Mouse (Mus musculus) liver, embryonic 12.5 days (tissue): Measurements from ENCODE around the gene Pdss2. TPM values are rescaled to one million over a fixed set of nuclear protein-coding genes. Genes with fewer than 3 reads are reported as not detected.

Source experiments
- ATAC-seq: fragments of 200-750 bp; cut with Nextera tagmentation; 2 replicates; pipeline ENCODE4 v1.8.0; 2017; ENCODE audit warnings: moderate number of reproducible peaks, mild to moderate bottlenecking, moderate library complexity
- H3K27ac ChIP-seq: fragments of 300-500 bp; sonication (generic); 2 replicates; pipeline ENCODE4 v1.5.1; 2016; ENCODE audit warnings: mild to moderate bottlenecking
- H3K27me3 ChIP-seq: fragments of 300-500 bp; sonication (generic); replicated peaks from 2 replicates; pipeline ENCODE4 v1.6.1; 2016; ENCODE audit warnings: mild to moderate bottlenecking, moderate library complexity
- H3K36me3 ChIP-seq: fragments of 300-500 bp; sonication (generic); 2 replicates; pipeline ENCODE4 v1.6.1; 2016; ENCODE audit warnings: mild to moderate bottlenecking, moderate library complexity
- H3K4me1 ChIP-seq: fragments of 300-500 bp; sonication (generic); 2 replicates; pipeline ENCODE4 v1.6.1; 2016
- H3K4me2 ChIP-seq: fragments of 300-500 bp; sonication (generic); 2 replicates; pipeline ENCODE4 v1.6.1; 2016; ENCODE audit warnings: mild to moderate bottlenecking, moderate library complexity
- H3K4me3 ChIP-seq: fragments of 300-500 bp; sonication (generic); 2 replicates; pipeline ENCODE4 v1.5.1; 2016; ENCODE audit warnings: mild to moderate bottlenecking, moderate library complexity
- H3K9ac ChIP-seq: fragments of 300-500 bp; sonication (generic); 2 replicates; pipeline ENCODE4 v1.6.1; 2016; ENCODE audit warnings: mild to moderate bottlenecking, moderate library complexity
- H3K9me3 ChIP-seq: fragments of 300-500 bp; sonication (generic); replicated peaks from 2 replicates; pipeline ENCODE4 v1.6.1; 2016; ENCODE audit warnings: mild to moderate bottlenecking, moderate library complexity
- WGBS: fragments of 180-500 bp; shearing (Covaris S2); methylation state at CpG from one replicate; pipeline ENCODE4 v1.1.7; 2016; ENCODE audit not compliant: insufficient replicate concordance; 5-methylcytosine and 5-hydroxymethylcytosine counted together
- polyA plus RNA-seq: library from polyadenylated mRNA; unstranded; fragments of >200 nt; fragmentation: Nextera tagmentation; extraction: Ambion mirVana; gene quantifications from 2 replicates; pipeline ENCODE4 v1.2.1, GENCODE M21; 2016

Gene Pdss2
- polyA plus RNA-seq = 10.1 and 10.2 TPM in 2 replicates

GRCm38 (mm10) chr10:43220910-43221625, at the start of gene Pdss2:
TSS of gene Pdss2 (plus strand) at chr10:43221486.
- H3K4me3 ChIP-seq = peak within 1 kb of the TSS; percentile 92
- no peaks in the 10 kb centered on the region for H3K9me3 ChIP-seq
- peaks cover 28% of the 10 kb centered on the region for H3K4me1 ChIP-seq
- no peaks in the 10 kb centered on the region for H3K27me3 ChIP-seq
- WGBS = under 1% methylated on average over 50 of the region's 50 CpGs
- H3K36me3 ChIP-seq = peaks cover 5% of the 10 kb centered on the region; the same call in 1 of the 2 replicates
- peak within 1 kb of the TSS; percentile 88 for H3K27ac ChIP-seq
- H3K4me2 ChIP-seq = peak within 1 kb of the TSS; percentile 91
- H3K9ac ChIP-seq = peak within 1 kb of the TSS; percentile 95
- ATAC-seq = peak; percentile 95

DNA sequence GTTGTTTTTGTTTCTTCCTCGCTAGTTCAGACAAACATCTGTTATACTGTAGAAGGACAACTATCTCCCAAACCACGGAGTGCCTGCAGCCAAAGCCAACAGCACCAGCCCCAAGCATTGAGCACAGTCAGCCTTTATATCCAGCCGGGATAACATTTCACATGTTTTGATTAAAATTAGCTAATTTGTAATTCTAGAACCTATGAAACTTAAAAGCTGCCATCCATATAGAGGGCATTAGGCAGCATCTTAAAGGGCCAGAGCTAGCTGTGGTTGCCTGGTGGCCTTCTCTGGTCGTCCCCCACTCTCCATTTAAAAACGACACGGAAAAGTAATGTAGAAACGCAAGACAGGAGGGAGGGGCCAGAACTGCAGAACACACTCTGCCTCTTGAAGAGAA, 49.2 kb upstream of the Pdss2 start:
- H3K27ac ChIP-seq = no peak overlapping the region
- H3K9me3 ChIP-seq = no peaks in the 10 kb centered on the region
- H3K4me3 ChIP-seq = no peak overlapping the region
- no peak for ATAC-seq
- 6% methylated on average over 7 of the region's 7 CpGs for WGBS
- H3K4me1 ChIP-seq = 0 out of 2 replicates have a peak, but pooled peaks cover 9% of the 10 kb centered on the region
- H3K4me2 ChIP-seq = no peak overlapping the region
- H3K27me3 ChIP-seq = peaks cover 89% of the 10 kb centered on the region
- no peak overlapping the region for H3K9ac ChIP-seq
- no peaks in the 10 kb centered on the region for H3K36me3 ChIP-seq

GRCm38 (mm10) chr10:43172554-43172953, 48.7 kb upstream of the Pdss2 start:
- no peak for ATAC-seq
- Histone ChIP-seq H3K4me1 (0 out of 2 replicates have a peak, but pooled peaks cover 9% of the 10 kb centered on the region), H3K4me3 (no peak overlapping the region), H3K36me3 (no peaks in the 10 kb centered on the region), H3K4me2 (peak overlapping the region; percentile 77; the same call in 1 of the 2 replicates), H3K27ac (no peak overlapping the region), H3K9ac (no peak overlapping the region), H3K9me3 (no peaks in the 10 kb centered on the region), H3K27me3 (peaks cover 91% of the 10 kb centered on the region)
- WGBS = 8% methylated on average over 8 of the region's 8 CpGs

DNA sequence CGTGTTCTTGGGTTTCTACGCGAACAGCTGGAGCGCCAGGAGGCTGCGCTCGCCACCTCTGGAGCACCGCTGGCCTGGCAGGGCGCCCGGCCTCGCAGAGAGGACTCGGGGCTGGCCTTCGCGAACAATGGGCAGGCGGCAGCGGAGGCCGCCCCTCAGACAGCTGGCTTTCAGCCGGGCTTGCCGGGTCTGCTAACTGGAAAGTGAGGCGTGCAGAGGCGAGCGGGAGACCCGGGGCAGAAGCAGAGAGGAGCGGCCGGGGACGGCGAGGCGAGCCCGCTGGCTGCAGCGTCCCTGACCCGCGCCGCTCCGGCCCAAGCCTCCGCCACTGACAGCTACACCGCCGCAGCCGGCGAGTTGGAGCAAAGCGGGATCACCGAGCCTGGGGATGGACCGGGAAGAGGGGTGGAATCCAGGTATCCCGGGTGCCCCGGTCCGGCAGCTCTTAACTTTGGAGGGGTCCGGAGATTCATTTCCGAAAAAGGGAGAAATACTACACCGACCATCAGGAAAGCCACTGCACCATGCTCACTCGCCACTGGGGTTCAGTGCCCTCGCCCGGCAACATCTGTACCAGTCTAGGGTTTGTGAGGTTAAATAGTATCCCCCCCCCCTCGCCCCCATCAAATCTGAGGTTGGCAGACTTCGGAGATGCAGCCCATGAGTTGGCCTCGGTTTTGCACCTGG, 48.0 kb upstream of the Pdss2 start:
- H3K4me1 ChIP-seq = 0 out of 2 replicates have a peak, but pooled peaks cover 9% of the 10 kb centered on the region
- no peaks in the 10 kb centered on the region for H3K36me3 ChIP-seq
- H3K9ac ChIP-seq = no peak overlapping the region
- peak overlapping the region; percentile 57 for H3K4me3 ChIP-seq
- no peaks in the 10 kb centered on the region for H3K9me3 ChIP-seq
- under 1% methylated on average over 53 of the region's 53 CpGs for WGBS
- H3K4me2 ChIP-seq = peak overlapping the region; percentile 77
- H3K27me3 ChIP-seq = peaks cover 89% of the 10 kb centered on the region
- no peak for ATAC-seq
- no peak overlapping the region for H3K27ac ChIP-seq

DNA sequence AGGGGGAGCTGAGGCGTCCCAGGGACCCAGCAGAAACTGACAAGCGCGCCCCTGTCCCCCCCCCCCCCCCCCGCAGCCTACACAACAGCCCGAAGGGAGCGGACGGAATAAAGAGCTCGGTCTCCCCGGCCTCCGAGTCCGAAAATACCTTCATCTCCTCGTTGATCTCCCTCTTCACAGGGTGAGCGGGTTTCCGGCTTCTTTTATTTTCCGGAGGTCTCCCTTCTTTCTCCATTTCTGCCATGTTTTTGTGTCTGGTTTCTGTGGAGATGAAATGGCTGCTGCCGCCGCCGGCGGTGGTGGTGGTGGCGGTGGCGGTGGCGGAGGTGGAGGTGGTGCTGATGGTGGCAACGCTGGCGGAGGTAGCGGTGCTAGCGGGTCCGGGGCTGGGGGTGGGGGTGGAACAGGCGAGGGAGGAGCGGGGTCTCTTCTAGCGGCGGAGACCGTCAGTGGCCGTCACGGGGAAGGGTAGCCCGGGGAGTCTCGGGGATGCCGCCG, 47.4 kb upstream of the Pdss2 start:
- peaks cover 91% of the 10 kb centered on the region for H3K27me3 ChIP-seq
- H3K4me2 ChIP-seq = peak overlapping the region; percentile 77
- peak overlapping the region; percentile 39; the same call in 1 of the 2 replicates for H3K9ac ChIP-seq
- H3K4me3 ChIP-seq = peak overlapping the region; percentile 57
- H3K9me3 ChIP-seq = no peaks in the 10 kb centered on the region
- 0 out of 2 replicates have a peak, but pooled peaks cover 9% of the 10 kb centered on the region for H3K4me1 ChIP-seq
- WGBS = under 1% methylated on average over 34 of the region's 38 CpGs
- ATAC-seq = no peak
- H3K27ac ChIP-seq = no peak overlapping the region
- no peaks in the 10 kb centered on the region for H3K36me3 ChIP-seq

GRCm38 (mm10) chr10:43174326-43175155, 46.7 kb upstream of the Pdss2 start, which contains the start of the genes Sobp and 9030612E09Rik:
TSS of gene Sobp (minus strand) at chr10:43174530.
TSS of gene 9030612E09Rik (plus strand) at chr10:43174704.
- ATAC-seq = no peak
- H3K9ac ChIP-seq = peak within 1 kb of the TSS; percentile 39; the same call in 1 of the 2 replicates
- peak within 1 kb of the TSS; percentile 57 for H3K4me3 ChIP-seq
- H3K9me3 ChIP-seq = no peaks in the 10 kb centered on the region
- H3K36me3 ChIP-seq = no peaks in the 10 kb centered on the region
- 0 out of 2 replicates have a peak, but pooled peaks cover 9% of the 10 kb centered on the region for H3K4me1 ChIP-seq
- WGBS = under 1% methylated on average over 87 of the region's 91 CpGs
- H3K27ac ChIP-seq = no peak within 1 kb of the TSS
- H3K27me3 ChIP-seq = peaks cover 91% of the 10 kb centered on the region
- H3K4me2 ChIP-seq = peak within 1 kb of the TSS; percentile 77

DNA sequence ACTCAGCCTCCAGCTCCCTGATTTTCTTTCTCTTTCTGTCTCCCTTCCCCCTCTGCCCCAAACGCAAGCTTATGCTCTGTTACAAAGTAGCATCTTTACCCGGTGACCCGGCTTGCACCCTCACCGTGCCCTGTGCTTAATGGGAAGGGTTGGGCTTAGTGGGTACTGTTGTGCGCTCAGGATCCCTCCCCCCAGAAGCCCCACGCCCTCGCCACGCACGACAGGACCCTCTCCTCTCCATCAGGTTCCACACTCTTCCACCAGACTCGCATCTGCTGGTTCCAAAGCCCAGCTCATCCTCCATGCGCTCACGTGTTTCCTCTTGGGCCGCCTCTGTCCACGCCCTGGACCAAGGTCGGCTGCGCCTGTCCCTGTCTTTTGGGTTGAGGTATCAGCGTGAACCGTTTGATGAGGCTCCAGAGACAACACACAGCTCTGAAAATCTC, 46.1 kb upstream of the Pdss2 start:
- Histone ChIP-seq H3K9me3 (no peaks in the 10 kb centered on the region), H3K4me1 (0 out of 2 replicates have a peak, but pooled peaks cover 9% of the 10 kb centered on the region), H3K9ac (no peak overlapping the region), H3K4me2 (peak overlapping the region; percentile 77), H3K27ac (no peak overlapping the region), H3K4me3 (peak overlapping the region; percentile 57), H3K36me3 (no peaks in the 10 kb centered on the region), H3K27me3 (peaks cover 89% of the 10 kb centered on the region)
- WGBS = 1% methylated on average over 18 of the region's 18 CpGs
- no peak for ATAC-seq

DNA sequence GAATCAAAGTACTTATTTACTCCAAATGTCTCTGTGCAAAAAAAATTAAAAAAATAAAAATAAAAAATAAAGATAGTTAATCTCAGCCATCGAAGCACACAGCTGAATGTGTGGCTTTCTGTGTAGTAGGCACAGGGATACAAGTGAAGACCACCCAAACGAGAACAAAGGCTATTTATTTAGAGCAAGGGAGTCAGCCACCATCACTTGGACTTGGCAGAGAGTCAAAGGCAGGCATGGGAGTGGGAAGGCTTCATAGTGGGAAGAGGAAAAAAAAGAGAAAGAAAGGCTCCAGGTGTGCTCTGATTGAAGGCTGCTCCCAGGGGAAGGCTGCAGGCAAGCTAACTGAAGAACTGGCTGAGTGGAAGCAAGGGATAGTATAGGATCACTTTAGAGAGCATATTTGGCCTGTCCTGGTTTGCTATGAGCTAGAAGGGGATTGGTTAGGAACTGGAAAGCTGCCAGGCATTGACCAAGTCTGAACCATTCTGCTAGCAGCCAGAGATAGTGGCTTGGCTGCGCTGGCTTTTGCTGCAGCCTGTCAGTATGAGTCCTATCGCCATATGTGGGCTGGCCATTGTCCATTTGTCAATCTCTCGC, 40.9 kb upstream of the Pdss2 start:
- H3K27ac ChIP-seq = no peak overlapping the region
- peaks cover 48% of the 10 kb centered on the region for H3K27me3 ChIP-seq
- no peak for ATAC-seq
- 47% methylated on average over 5 of the region's 5 CpGs for WGBS
- H3K9ac ChIP-seq = no peak overlapping the region
- no peaks in the 10 kb centered on the region for H3K9me3 ChIP-seq
- no peaks in the 10 kb centered on the region for H3K36me3 ChIP-seq
- H3K4me1 ChIP-seq = no peaks in the 10 kb centered on the region
- no peak overlapping the region for H3K4me2 ChIP-seq
- no peak overlapping the region for H3K4me3 ChIP-seq

DNA sequence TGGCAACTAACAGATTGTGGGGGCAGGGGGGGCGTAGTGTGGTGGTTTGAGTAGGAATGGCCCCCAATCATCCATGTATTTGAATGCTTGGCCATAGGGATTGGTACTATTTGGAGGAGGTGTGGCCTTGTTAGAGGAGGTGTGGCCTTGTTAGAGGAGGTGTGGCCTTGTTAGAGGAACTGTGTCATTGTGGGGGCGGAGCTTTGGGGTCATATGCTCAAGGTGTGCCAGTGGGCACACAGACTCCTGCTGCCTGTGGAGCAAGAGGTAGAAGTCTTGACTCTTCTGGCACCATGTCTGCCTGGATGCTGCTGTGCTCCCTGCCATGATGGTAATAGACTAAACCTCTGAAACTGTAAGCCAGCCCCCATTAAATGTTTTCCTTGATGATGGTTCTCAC, 21.1 kb upstream of the Pdss2 start:
- H3K27ac ChIP-seq = no peak overlapping the region
- no peaks in the 10 kb centered on the region for H3K9me3 ChIP-seq
- 67% methylated on average over 2 of the region's 2 CpGs for WGBS
- ATAC-seq = no peak
- no peaks in the 10 kb centered on the region for H3K27me3 ChIP-seq
- no peak overlapping the region for H3K4me3 ChIP-seq
- H3K4me1 ChIP-seq = no peaks in the 10 kb centered on the region
- H3K4me2 ChIP-seq = no peak overlapping the region
- H3K36me3 ChIP-seq = no peaks in the 10 kb centered on the region
- no peak overlapping the region for H3K9ac ChIP-seq

DNA sequence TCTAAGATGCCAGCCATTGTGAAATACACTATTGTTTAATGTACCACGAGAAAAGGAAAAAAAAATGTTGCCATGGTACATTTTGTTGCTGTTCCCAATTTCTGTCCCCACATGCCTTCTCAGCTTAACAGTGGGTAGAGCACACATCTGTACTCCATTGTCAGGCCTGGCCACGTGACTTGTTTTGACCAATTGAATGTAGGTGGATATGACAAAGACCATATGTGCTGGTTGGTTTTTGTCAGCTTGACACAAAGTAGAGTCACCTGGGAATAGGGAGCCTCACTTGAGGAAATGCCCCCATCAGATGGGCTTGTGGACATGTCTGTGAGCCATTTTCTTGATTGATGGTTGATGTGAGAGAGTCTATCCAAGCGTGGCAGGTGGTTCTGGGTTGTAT, 17.4 kb upstream of the Pdss2 start:
- H3K27me3 ChIP-seq = no peaks in the 10 kb centered on the region
- WGBS = 64% methylated on average over 3 of the region's 3 CpGs
- no peak for ATAC-seq
- H3K4me1 ChIP-seq = no peaks in the 10 kb centered on the region
- H3K27ac ChIP-seq = no peak overlapping the region
- no peaks in the 10 kb centered on the region for H3K9me3 ChIP-seq
- no peaks in the 10 kb centered on the region for H3K36me3 ChIP-seq
- H3K9ac ChIP-seq = no peak overlapping the region
- H3K4me3 ChIP-seq = no peak overlapping the region
- H3K4me2 ChIP-seq = no peak overlapping the region

GRCm38 (mm10) chr10:43211866-43212265, 9.4 kb upstream of the Pdss2 start:
- no peaks in the 10 kb centered on the region for H3K9me3 ChIP-seq
- H3K4me3 ChIP-seq = no peak overlapping the region
- no peak overlapping the region for H3K9ac ChIP-seq
- no peaks in the 10 kb centered on the region for H3K4me1 ChIP-seq
- WGBS = 25% methylated on average over 6 of the region's 6 CpGs
- H3K36me3 ChIP-seq = no peaks in the 10 kb centered on the region
- H3K27me3 ChIP-seq = no peaks in the 10 kb centered on the region
- ATAC-seq = no peak
- H3K4me2 ChIP-seq = no peak overlapping the region
- H3K27ac ChIP-seq = no peak overlapping the region
